Mouse (Mus musculus) heart, postnatal 25 days (tissue): ENCODE results near the gene Clk2. TPM values are rescaled to one million over a fixed set of nuclear protein-coding genes. Genes with fewer than 3 reads are reported as not detected.
A peak's percentile ranks its signal among the peaks of the same experiment; 100 is the strongest.

Experiments used
- DNase-seq: peaks from one replicate; pipeline ENCODE4 v3.0.0; 2022; ENCODE audit warnings: low spot score
- intact Hi-C: fragments of 180-260 bp; cut with DNase I; formaldehyde crosslinking; loops from one replicate; pipeline ENCODE4 v1.15.1; 2025
- total RNA-seq, 2 experiments: library from RNA; stranded (reverse); gene quantifications; 2 replicates each; pipeline ENCODE4 v1.2.3; 2021

Gene Clk2
- total RNA-seq, 2 experiments from 2014 or later: 18.1 to 18.7 TPM

- DNase-seq: no peak
- intact Hi-C loops: no loop called here
These were observed 22.6 kb downstream of the Clk2 start for GRCm38 (mm10) chr3:89187197-89187596.

GRCm38 (mm10) chr3:89187690-89188477, 23.3 kb downstream of the Clk2 start:
- no peak for DNase-seq
- intact Hi-C loops: no loop called here

- intact Hi-C loops: no loop called here
- DNase-seq: no peak
These were observed 23.9 kb downstream of the Clk2 start for GRCm38 (mm10) chr3:89188478-89188875.

GRCm38 (mm10) chr3:89190436-89190835, 25.8 kb downstream of the Clk2 start:
- no peak for DNase-seq
- intact Hi-C loops: no loop called here

GRCm38 (mm10) chr3:89193351-89193750, 28.8 kb downstream of the Clk2 start:
- intact Hi-C loops: no loop called here

GRCm38 (mm10) chr3:89193853-89194252, 29.3 kb downstream of the Clk2 start:
- intact Hi-C loops: no loop called here
- DNase-seq: no peak

More at GRCm38 (mm10) chr3:89193351-89193750, 28.8 kb downstream of the Clk2 start:
- DNase-seq: no peak

- peak; percentile 79 for DNase-seq
- intact Hi-C loops: loop anchor here (2.0 kb wide), 1 partner anchor 19 kb away; the partner anchor contains the start of gene Thbs3
These were observed 31.6 kb downstream of the Clk2 start for GRCm38 (mm10) chr3:89195979-89196877.

GRCm38 (mm10) chr3:89199839-89200238, 35.2 kb downstream of the Clk2 start:
- DNase-seq: no peak
- intact Hi-C loops: no loop called here

- DNase-seq: peak; percentile 61
- intact Hi-C loops: no loop called here
These were observed 37.9 kb downstream of the Clk2 start, which contains the start of gene Gba for GRCm38 (mm10) chr3:89202253-89203141. Gba (plus strand) TSS chr3:89202928.

GRCm38 (mm10) chr3:89203142-89203514, 38.5 kb downstream of the Clk2 start:
- intact Hi-C loops: no loop called here
- DNase-seq: no peak

- intact Hi-C loops: no loop called here
- no peak for DNase-seq
These were observed 41.5 kb downstream of the Clk2 start for GRCm38 (mm10) chr3:89206079-89206478.

- DNase-seq: no peak
- intact Hi-C loops: no loop called here
These were observed 42.1 kb downstream of the Clk2 start for GRCm38 (mm10) chr3:89206695-89207094.

- intact Hi-C loops: no loop called here
- no peak for DNase-seq
These were observed 43.6 kb downstream of the Clk2 start for GRCm38 (mm10) chr3:89208075-89208657.

- no peak for DNase-seq
- intact Hi-C loops: no loop called here
These were observed 44.1 kb downstream of the Clk2 start for GRCm38 (mm10) chr3:89208736-89209135.

GRCm38 (mm10) chr3:89209731-89210130, 45.1 kb downstream of the Clk2 start:
- intact Hi-C loops: no loop called here
- DNase-seq: no peak

GRCm38 (mm10) chr3:89210162-89210561, 45.6 kb downstream of the Clk2 start:
- intact Hi-C loops: no loop called here
- no peak for DNase-seq

GRCm38 (mm10) chr3:89210731-89211130, 46.1 kb downstream of the Clk2 start:
- intact Hi-C loops: no loop called here
- no peak for DNase-seq

GRCm38 (mm10) chr3:89213803-89214530, 49.4 kb downstream of the Clk2 start:
- intact Hi-C loops: loop anchor here (2.0 kb wide), 1 partner anchor 17 kb away; no protein-coding TSS in a partner anchor
- peak; percentile 92 for DNase-seq
